Mouse (Mus musculus) liver, embryonic 11.5 days (tissue): ENCODE measurements around the gene Atp5b. TPM values are rescaled to one million over a fixed set of nuclear protein-coding genes. Genes with fewer than 3 reads are reported as not detected.
"Not testable (repeated sequence)": the region's sequence is repeated elsewhere in the genome, so short reads cannot be mapped to it uniquely, and the experiment has no call there.

ENCODE experiments used
- ATAC-seq: fragments of 200-750 bp; cut with Nextera tagmentation; replicated peaks from 2 replicates; pipeline ENCODE4 v1.8.0; 2017; ENCODE audit warnings: moderate number of reproducible peaks, mild to moderate bottlenecking, moderate TSS enrichment, moderate library complexity; ENCODE audit not compliant: low FRiP score
- DNase-seq: peaks from one replicate; pipeline ENCODE4 v3.0.0-alpha.2; 2017; ENCODE audit warnings: low spot score
- H3K27ac ChIP-seq: fragments of 300-500 bp; sonication (generic); 2 replicates; pipeline ENCODE4 v1.5.1; 2014; ENCODE audit warnings: mild to moderate bottlenecking, low read depth, low read length, control low read depth
- H3K27me3 ChIP-seq: fragments of 300-500 bp; sonication (generic); replicated peaks from 2 replicates; pipeline ENCODE4 v1.6.1; 2014; ENCODE audit warnings: low read length, mixed read lengths; ENCODE audit not compliant: control insufficient read depth, insufficient read depth
- H3K36me3 ChIP-seq: fragments of 300-500 bp; sonication (generic); 2 replicates; pipeline ENCODE4 v1.6.1; 2014; ENCODE audit warnings: mild to moderate bottlenecking, low read length, moderate library complexity, mixed read lengths; ENCODE audit not compliant: control insufficient read depth, insufficient read depth
- H3K4me1 ChIP-seq: fragments of 300-500 bp; sonication (generic); replicated peaks from 2 replicates; pipeline ENCODE4 v1.6.1; 2014; ENCODE audit warnings: low read length, mixed read lengths; ENCODE audit not compliant: control insufficient read depth, insufficient read depth
- H3K4me2 ChIP-seq: fragments of 300-500 bp; sonication (generic); 2 replicates; pipeline ENCODE4 v1.6.1; 2014; ENCODE audit warnings: mild to moderate bottlenecking, control low read depth, moderate library complexity
- H3K4me3 ChIP-seq: fragments of 300-500 bp; sonication (generic); 2 replicates; pipeline ENCODE4 v1.5.1; 2014; ENCODE audit warnings: low read depth, low read length, control low read depth
- H3K9ac ChIP-seq: fragments of 300-500 bp; sonication (generic); 2 replicates; pipeline ENCODE4 v1.6.1; 2014; ENCODE audit warnings: low read depth, low read length, control low read depth
- H3K9me3 ChIP-seq: fragments of 300-500 bp; sonication (generic); 2 replicates; pipeline ENCODE4 v1.6.1; 2016; ENCODE audit warnings: low read length, inconsistent platforms, mixed read lengths; ENCODE audit not compliant: control insufficient read depth
- WGBS: fragments of 180-500 bp; shearing (Covaris S2); extraction: QIAGEN DNeasy Blood & Tissue Kit; methylation state at CpG from one replicate; pipeline ENCODE4 v1.1.7; 2014; 5-methylcytosine and 5-hydroxymethylcytosine counted together
- polyA plus RNA-seq: library from polyadenylated mRNA; unstranded; fragments of >200 nt; fragmentation: Nextera tagmentation; extraction: Ambion mirVana; gene quantifications from 2 replicates; pipeline ENCODE4 v1.2.1, GENCODE M21; 2014

Atp5b gene
- polyA plus RNA-seq, 1 experiment from 2014 or later, result 2,564 TPM

DNA sequence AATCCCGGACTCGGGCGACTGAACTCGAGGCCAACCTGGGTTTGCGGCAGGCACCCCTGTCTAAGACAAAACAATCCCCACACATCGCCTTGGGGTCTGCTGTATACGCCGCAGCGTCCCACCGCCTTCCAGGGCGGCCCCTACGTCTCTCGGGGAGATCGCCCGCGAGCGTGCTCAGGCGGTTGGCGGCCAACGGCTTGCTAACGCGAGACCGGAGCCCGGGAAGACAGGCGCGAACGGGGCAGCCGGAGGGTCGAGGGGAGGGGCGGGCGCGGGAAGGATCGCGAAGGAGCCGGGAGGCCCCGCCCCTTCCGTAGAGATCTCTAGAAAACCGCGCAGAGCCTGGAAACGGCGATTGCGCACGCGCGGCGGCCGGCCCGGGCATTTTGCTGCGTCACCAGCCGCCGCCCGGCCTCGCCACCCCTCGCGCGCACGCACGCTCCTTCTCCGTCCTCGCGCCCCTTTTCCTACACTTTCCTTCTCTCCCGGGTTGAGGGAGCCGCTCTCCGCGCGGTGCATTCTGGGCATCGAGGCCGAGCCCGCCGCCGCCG is 24.4 kb upstream of the Atp5b start, which contains the start of gene Ptges3:
Gene Ptges3, plus strand, starts transcription at position 354 of the 551 bp plus-strand sequence.
- peak within 1 kb of the TSS; percentile 99 for H3K9ac ChIP-seq
- peaks cover 27% of the 10 kb centered on the region for H3K4me1 ChIP-seq
- H3K36me3 ChIP-seq, result peaks cover 4% of the 10 kb centered on the region; the same call in 1 of the 2 replicates
- H3K4me3 ChIP-seq, result peak within 1 kb of the TSS; percentile 99
- H3K27ac ChIP-seq, result peak within 1 kb of the TSS; percentile 99
- H3K4me2 ChIP-seq, result peak within 1 kb of the TSS; percentile 77
- ATAC-seq (peak; percentile 90), DNase-seq (peak; percentile 99)
- WGBS, result under 1% methylated on average over 68 of the region's 72 CpGs
- H3K9me3 ChIP-seq, result no peaks in the 10 kb centered on the region
- no peaks in the 10 kb centered on the region for H3K27me3 ChIP-seq

DNA sequence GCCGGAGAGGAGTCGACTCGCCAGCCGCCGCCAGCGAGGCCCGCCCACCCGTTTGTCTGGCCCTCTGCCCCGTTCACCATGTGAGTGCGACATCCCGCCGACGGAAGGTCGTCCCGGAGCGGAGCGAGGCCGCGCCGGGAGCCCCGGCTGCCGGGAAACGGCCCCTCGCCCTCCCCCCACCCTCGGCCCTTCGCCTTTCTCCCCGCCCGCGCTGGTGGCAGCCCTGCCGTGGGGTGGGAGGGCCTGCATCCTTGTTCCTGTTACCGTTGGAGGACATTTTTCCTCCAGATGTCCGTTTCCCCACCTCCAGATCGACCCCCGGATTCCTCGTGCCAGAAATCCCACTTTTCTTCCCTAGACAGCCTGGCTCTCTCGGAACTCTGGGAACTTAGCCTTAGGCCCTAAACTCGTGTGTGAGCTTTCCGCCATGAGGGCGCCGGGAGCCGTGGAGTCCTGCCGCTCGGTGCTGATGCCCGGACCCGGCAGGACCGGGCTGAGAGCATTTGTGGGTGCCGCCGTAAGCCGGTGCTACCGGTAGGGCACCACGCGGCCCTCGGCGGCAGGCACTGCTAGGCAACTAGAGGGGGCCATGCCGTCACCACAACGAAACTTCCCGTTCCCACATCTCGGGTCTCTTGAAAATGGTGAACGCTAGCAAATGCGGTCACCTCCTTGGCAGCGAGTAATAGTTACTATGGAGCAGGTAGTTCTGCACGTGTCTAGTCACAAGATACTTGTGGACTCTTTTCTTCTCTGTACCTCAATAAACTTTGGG is 23.7 kb upstream of the Atp5b start:
- peak overlapping the region; percentile 99 for H3K4me3 ChIP-seq
- peak overlapping the region; percentile 99 for H3K9ac ChIP-seq
- under 1% methylated on average over 41 of the region's 62 CpGs for WGBS
- DNase-seq, result peak; percentile 69
- H3K27me3 ChIP-seq, result no peaks in the 10 kb centered on the region
- H3K4me1 ChIP-seq, result peaks cover 27% of the 10 kb centered on the region
- no peaks in the 10 kb centered on the region for H3K9me3 ChIP-seq
- H3K36me3 ChIP-seq, result peaks cover 5% of the 10 kb centered on the region; the same call in 1 of the 2 replicates
- H3K4me2 ChIP-seq, result peak overlapping the region; percentile 77
- ATAC-seq, result peak; percentile 64
- peak overlapping the region; percentile 99 for H3K27ac ChIP-seq

DNA sequence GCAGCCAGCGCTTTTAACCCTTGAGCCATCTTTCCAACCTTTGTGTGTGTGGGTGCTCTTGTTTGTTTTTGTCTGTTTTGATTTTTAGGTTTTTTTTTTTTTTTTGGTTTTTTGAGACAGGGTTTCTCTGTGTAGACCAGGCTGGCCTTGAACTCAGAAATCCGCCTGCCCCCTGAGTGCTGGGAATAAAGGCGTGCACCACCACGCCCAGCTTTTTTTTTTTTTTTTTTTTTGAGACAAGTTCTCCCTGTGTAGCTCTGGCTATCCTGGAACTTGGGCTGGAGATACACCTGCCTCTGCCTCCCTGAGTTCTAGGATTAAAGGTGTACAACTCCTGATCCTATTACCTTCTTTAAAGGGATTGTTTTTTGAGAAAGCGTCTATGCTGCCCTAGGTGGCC is 22.0 kb upstream of the Atp5b start:
- H3K27ac ChIP-seq, result no peak overlapping the region
- peak overlapping the region; percentile 77 for H3K4me2 ChIP-seq
- H3K27me3 ChIP-seq, result no peaks in the 10 kb centered on the region
- H3K4me1 ChIP-seq, result peaks cover 27% of the 10 kb centered on the region
- ATAC-seq (no peak), DNase-seq (no peak)
- peaks cover 5% of the 10 kb centered on the region; the same call in 1 of the 2 replicates for H3K36me3 ChIP-seq
- peak overlapping the region; percentile 99 for H3K4me3 ChIP-seq
- no peaks in the 10 kb centered on the region for H3K9me3 ChIP-seq
- H3K9ac ChIP-seq, result peak overlapping the region; percentile 99
- 60% methylated on average over 5 of the region's 5 CpGs for WGBS

DNA sequence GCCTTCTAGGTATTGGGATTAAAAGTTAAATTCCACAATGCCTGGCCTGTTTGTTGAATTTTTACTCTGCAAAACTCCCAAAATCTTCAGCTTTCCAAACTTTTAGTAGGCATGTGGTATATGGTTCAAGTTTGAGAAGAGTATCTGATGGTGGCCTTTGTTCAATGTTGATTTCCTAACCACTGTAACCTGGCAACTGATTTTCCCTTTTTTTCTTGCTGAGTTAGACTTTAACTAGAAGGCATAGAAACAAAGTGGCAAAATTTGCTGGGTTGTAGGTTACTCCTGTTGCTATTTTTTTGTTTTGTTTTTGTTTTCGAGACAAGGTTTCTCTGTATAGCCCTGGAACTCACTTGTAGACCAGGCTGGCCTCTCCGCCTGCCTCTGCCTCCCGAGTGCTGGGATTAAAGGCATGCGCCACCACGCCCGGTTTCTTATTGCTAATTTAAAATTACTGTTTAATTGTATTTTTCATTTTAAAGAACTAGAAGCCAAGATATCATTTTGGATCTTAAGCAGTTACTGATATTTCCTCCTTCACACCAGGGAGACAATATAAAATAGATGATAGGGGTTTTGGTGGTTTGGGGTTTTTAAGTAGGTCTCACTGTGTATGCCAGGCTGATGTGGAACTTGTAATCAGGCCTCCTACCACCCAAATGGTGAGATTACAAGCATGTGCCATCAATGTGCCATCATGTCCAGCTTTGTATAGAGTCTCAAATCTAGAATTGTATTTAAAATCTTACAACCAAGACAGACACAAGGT is 20.7 kb upstream of the Atp5b start:
- Histone ChIP-seq H3K4me2 (peak overlapping the region; percentile 77), H3K9ac (no peak overlapping the region), H3K4me3 (peak overlapping the region; percentile 22; the same call in 1 of the 2 replicates), H3K9me3 (no peaks in the 10 kb centered on the region), H3K27me3 (no peaks in the 10 kb centered on the region), H3K36me3 (peaks cover 5% of the 10 kb centered on the region; the same call in 1 of the 2 replicates), H3K27ac (no peak overlapping the region), H3K4me1 (peaks cover 27% of the 10 kb centered on the region)
- DNase-seq (no peak), ATAC-seq (no peak)
- 91% methylated on average over 6 of the region's 6 CpGs for WGBS

DNA sequence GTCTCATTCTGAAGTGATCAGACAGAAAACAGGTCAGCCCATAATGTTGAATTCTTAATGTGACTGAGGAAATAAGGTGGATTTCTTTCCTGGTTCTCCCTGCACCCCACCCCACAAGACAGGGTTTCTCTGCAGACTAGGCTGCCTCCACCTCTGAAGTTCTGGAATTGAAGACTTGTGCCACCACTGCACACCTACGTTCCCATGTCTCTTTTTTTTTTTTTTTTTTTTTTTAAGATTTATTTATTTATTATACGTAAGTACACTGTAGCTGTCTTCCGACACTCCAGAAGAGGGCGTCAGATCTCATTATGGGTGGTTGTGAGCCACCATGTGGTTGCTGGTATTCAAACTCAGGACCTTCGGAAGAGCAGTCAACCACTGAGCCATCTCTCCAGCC is 17.0 kb upstream of the Atp5b start:
- no peak for ATAC-seq
- Histone ChIP-seq H3K27ac (no peak overlapping the region), H3K4me1 (peaks cover 18% of the 10 kb centered on the region), H3K36me3 (peaks cover 29% of the 10 kb centered on the region), H3K27me3 (no peaks in the 10 kb centered on the region), H3K9me3 (no peaks in the 10 kb centered on the region), H3K9ac (no peak overlapping the region), H3K4me3 (no peak overlapping the region), H3K4me2 (no peak overlapping the region)
- no peak for DNase-seq
- WGBS, result 81% methylated on average over 5 of the region's 5 CpGs

DNA sequence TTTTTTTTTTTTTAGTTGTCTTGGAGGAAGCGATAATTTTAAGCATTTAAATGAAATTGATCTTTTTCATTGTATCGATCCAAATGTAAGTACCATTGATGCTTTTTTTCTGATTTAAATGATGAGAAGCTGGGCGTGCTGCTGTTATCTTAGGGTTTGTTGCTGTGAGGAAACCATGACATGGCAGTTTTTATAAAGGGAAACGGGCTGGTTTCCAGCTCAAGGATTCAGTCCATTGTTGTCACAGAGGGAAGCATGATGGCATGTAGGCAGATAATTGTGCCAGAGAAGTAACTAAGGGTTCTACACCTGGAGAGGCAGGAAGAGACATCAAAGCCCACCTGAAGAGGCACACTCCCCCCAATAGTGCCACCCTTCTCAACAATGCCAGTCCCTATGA is 13.9 kb upstream of the Atp5b start:
- H3K36me3 ChIP-seq, result peaks cover 44% of the 10 kb centered on the region
- WGBS, result 68% methylated on average over 4 of the region's 4 CpGs
- H3K4me1 ChIP-seq, result peaks cover 4% of the 10 kb centered on the region
- no peaks in the 10 kb centered on the region for H3K9me3 ChIP-seq
- no peak for ATAC-seq
- H3K27me3 ChIP-seq, result no peaks in the 10 kb centered on the region
- H3K27ac ChIP-seq, result no peak overlapping the region
- no peak overlapping the region for H3K4me3 ChIP-seq
- no peak for DNase-seq
- no peak overlapping the region for H3K4me2 ChIP-seq
- no peak overlapping the region for H3K9ac ChIP-seq

DNA sequence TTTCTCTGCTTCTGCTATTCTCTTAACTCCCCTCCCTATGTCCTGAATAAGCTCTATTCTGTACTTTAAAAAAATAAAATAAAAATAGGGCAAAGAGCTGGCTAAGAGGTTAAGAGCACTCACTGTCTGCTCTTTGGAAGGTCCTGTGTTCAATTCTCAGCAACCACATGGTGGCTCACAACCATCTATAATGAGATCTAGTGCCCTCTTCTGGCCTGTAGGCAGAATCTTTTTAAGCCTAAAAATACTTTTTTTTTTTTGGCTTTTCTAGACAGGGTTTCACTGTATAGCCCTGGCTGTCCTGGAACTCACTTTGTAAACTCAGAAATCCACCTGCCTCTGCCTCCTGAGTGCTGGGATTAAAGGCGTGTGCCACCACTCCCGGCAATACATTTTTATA is 12.6 kb upstream of the Atp5b start:
- not testable (repeated sequence) for H3K27me3 ChIP-seq, H3K4me1 ChIP-seq, H3K4me2 ChIP-seq, DNase-seq, H3K9ac ChIP-seq, ATAC-seq, H3K27ac ChIP-seq, H3K9me3 ChIP-seq, H3K4me3 ChIP-seq
- 92% methylated on average over 2 of the region's 2 CpGs for WGBS
- peaks cover 44% of the 10 kb centered on the region for H3K36me3 ChIP-seq

DNA sequence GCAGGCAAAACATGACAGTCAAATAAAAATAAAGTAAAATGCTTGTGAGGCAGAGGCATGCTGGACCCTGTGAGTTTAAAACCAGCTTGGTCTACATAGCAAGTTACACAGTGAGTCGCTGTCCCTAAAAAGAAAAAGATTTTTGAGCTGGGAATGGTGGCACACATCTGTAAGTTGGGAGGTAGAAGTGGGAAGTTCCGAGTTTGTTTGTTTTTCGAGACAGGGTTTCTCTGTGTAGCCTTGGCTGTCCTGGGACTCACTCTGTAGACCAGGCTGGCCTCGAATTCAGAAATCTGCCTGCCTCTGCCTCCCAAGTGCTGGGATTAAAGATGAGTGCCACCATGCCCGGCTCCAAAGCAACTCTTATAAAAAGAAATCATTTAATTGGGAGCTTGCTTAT is 4.8 kb upstream of the Atp5b start:
- not testable (repeated sequence) for H3K4me1 ChIP-seq, ATAC-seq, DNase-seq, H3K27me3 ChIP-seq, H3K36me3 ChIP-seq, H3K27ac ChIP-seq, H3K4me2 ChIP-seq, H3K9ac ChIP-seq, H3K9me3 ChIP-seq, H3K4me3 ChIP-seq
- WGBS, result 79% methylated on average over 5 of the region's 5 CpGs
